14 mouse cellular contexts compared by ENCODE assay signal in the genomic region with DNA sequence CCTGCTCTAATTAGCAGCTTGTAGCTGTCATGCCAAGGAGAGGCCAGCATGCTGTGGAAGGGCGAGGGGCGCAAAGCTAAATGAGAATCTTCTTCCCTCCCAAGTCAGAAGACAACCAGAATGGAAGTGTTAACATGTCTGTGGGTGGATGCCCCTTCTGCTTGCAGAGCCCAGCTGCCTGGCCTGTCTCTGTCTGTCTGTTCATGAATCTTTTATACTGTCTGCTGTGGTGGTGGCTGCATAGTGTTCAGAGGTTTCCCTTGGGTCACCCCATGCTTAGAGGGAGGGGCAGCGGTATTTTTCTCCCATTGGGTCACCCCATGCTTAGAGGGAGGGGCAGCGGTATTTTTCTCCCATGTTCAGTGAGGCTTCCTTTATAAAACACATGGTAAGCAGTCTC.
DNase-seq lines count a peak whose midpoint lies in the region; ATAC-seq and TF ChIP-seq lines count a peak whose summit lies in the region.
"Had no signal": no experiment of that assay in that cellular context is flagged by ENCODE, and none has a peak within 500 bp of the region (broad histone marks: within the 10 kb centered on the region; RNA-seq: fewer than 3 reads in every experiment).

No protein-coding gene starts in this region.

- no peaks in the 10 kb centered on the region for H3K36me3 ChIP-seq in forebrain, embryonic 16.5 days (ENCODE audit: control insufficient read depth, insufficient read depth)
- no peaks in the 10 kb centered on the region for H3K36me3 ChIP-seq in forebrain, embryonic 14.5 days (ENCODE audit: control insufficient read depth, insufficient read depth, low read length)
- H3K36me3 ChIP-seq in midbrain, embryonic 11.5 days (ENCODE audit: control insufficient read depth, insufficient read depth, low read length) = no peaks in the 10 kb centered on the region
- no peaks in the 10 kb centered on the region for H3K36me3 ChIP-seq in midbrain, embryonic 10.5 days
- H3K36me3 ChIP-seq in hindbrain, postnatal 0 days (ENCODE audit: insufficient read depth, low read length) = no peaks in the 10 kb centered on the region
- H3K36me3 ChIP-seq: hindbrain, embryonic 15.5 days; limb, embryonic 13.5 days had no signal

- no peak for DNase-seq in forebrain, embryonic 14.5 days (ENCODE audit: low spot score)
- DNase-seq in midbrain, embryonic 11.5 days (ENCODE audit: low spot score, missing footprints) = no peak
- DNase-seq in midbrain, embryonic 10.5 days (ENCODE audit: low spot score) = no peak
- DNase-seq in hindbrain, postnatal 0 days (ENCODE audit: low spot score) = no peak
- DNase-seq in retina, embryonic 14.5 days (ENCODE audit: low spot score) = peak; percentile 46
- no peak for DNase-seq in heart, postnatal 4 days
- DNase-seq in adrenal gland, adult (ENCODE audit: inconsistent age in 2 of 2, low spot score in 1 of 2) = no peak
- DNase-seq: cerebellum, adult 8-10 months; kidney, adult 18-20 months; lung, postnatal 14 days; right cerebral cortex, postnatal 4 days had no signal

- TF ChIP-seq CTCF in hindbrain, postnatal 0 days (IDR thresholded peaks at IDR 0.05; ENCODE audit: low read depth) = no peak

- H3K9ac ChIP-seq in forebrain, embryonic 16.5 days (replicated peaks; ENCODE audit: low read depth, low read length) = no peak overlapping the region
- no peak overlapping the region for H3K9ac ChIP-seq in forebrain, embryonic 14.5 days (ENCODE audit: low read length)
- H3K9ac ChIP-seq in midbrain, embryonic 11.5 days (ENCODE audit: low read length) = no peak overlapping the region
- no peak overlapping the region for H3K9ac ChIP-seq in hindbrain, postnatal 0 days (replicated peaks; ENCODE audit: low read length)
- H3K9ac ChIP-seq: hindbrain, embryonic 15.5 days; limb, embryonic 13.5 days had no signal

- no peaks in the 10 kb centered on the region for H3K4me1 ChIP-seq in forebrain, embryonic 16.5 days (replicated peaks; ENCODE audit: control insufficient read depth, insufficient read depth, low read length)
- H3K4me1 ChIP-seq in forebrain, embryonic 14.5 days (ENCODE audit: control insufficient read depth, insufficient read depth, low read length) = no peaks in the 10 kb centered on the region
- H3K4me1 ChIP-seq in midbrain, embryonic 11.5 days (ENCODE audit: control insufficient read depth, insufficient read depth, low read length) = no peaks in the 10 kb centered on the region
- H3K4me1 ChIP-seq in midbrain, embryonic 10.5 days = peaks cover 4% of the 10 kb centered on the region; the same call in 1 of the 2 replicates
- H3K4me1 ChIP-seq in hindbrain, postnatal 0 days (ENCODE audit: insufficient read depth, low read length) = no peaks in the 10 kb centered on the region; the same call in none of the 2 replicates
- H3K4me1 ChIP-seq: limb, embryonic 13.5 days had no signal

- no peaks in the 10 kb centered on the region for H3K9me3 ChIP-seq in forebrain, embryonic 16.5 days (ENCODE audit: control insufficient read depth, low read length)
- H3K9me3 ChIP-seq in forebrain, embryonic 14.5 days (replicated peaks; ENCODE audit: control insufficient read depth, low read length) = no peaks in the 10 kb centered on the region
- H3K9me3 ChIP-seq in midbrain, embryonic 11.5 days (ENCODE audit: control insufficient read depth, low read length) = no peaks in the 10 kb centered on the region
- H3K9me3 ChIP-seq in midbrain, embryonic 10.5 days (replicated peaks) = no peaks in the 10 kb centered on the region
- H3K9me3 ChIP-seq in hindbrain, postnatal 0 days (ENCODE audit: low read length) = no peaks in the 10 kb centered on the region
- H3K9me3 ChIP-seq: hindbrain, embryonic 15.5 days; limb, embryonic 13.5 days had no signal

- 0 out of 2 replicates have a peak, but pooled peaks have one; percentile 47 for ATAC-seq in forebrain, embryonic 16.5 days
- ATAC-seq in forebrain, embryonic 14.5 days = no peak
- 0 out of 2 replicates have a peak, but pooled peaks have one; percentile 35 for ATAC-seq in midbrain, embryonic 11.5 days (ENCODE audit: low FRiP score)
- peak; percentile 69 for ATAC-seq in hindbrain, postnatal 0 days

- H3K27me3 ChIP-seq in forebrain, embryonic 16.5 days (replicated peaks; ENCODE audit: control insufficient read depth, insufficient read depth, low read length) = no peaks in the 10 kb centered on the region
- no peaks in the 10 kb centered on the region for H3K27me3 ChIP-seq in forebrain, embryonic 14.5 days (replicated peaks; ENCODE audit: control insufficient read depth, insufficient read depth, low read length)
- H3K27me3 ChIP-seq in midbrain, embryonic 11.5 days (ENCODE audit: control insufficient read depth, insufficient read depth, low read length) = no peaks in the 10 kb centered on the region
- no peaks in the 10 kb centered on the region for H3K27me3 ChIP-seq in midbrain, embryonic 10.5 days (ENCODE audit: low read depth, poor library complexity, severe bottlenecking)
- H3K27me3 ChIP-seq in hindbrain, postnatal 0 days (ENCODE audit: insufficient read depth, low read length) = no peaks in the 10 kb centered on the region
- H3K27me3 ChIP-seq: hindbrain, embryonic 15.5 days; limb, embryonic 13.5 days had no signal

- no peak overlapping the region for H3K4me3 ChIP-seq in forebrain, embryonic 16.5 days (replicated peaks; ENCODE audit: low read length)
- H3K4me3 ChIP-seq in forebrain, embryonic 14.5 days (ENCODE audit: low read depth, low read length) = no peak overlapping the region
- no peak overlapping the region for H3K4me3 ChIP-seq in midbrain, embryonic 11.5 days (ENCODE audit: low read depth, low read length)
- H3K4me3 ChIP-seq in midbrain, embryonic 10.5 days = no peak overlapping the region
- H3K4me3 ChIP-seq in hindbrain, postnatal 0 days (ENCODE audit: low read length) = no peak overlapping the region
- H3K4me3 ChIP-seq: hindbrain, embryonic 15.5 days; limb, embryonic 13.5 days had no signal

- WGBS in forebrain, embryonic 16.5 days = 69% methylated on average over 4 of the region's 4 CpGs
- WGBS in forebrain, embryonic 14.5 days = 80% methylated on average over 4 of the region's 4 CpGs
- 86% methylated on average over 4 of the region's 4 CpGs for WGBS in midbrain, embryonic 11.5 days
- 93% methylated on average over 4 of the region's 4 CpGs for whole genome bisulfite sequencing in midbrain, embryonic 10.5 days
- WGBS in hindbrain, postnatal 0 days = 68% methylated on average over 4 of the region's 4 CpGs

- H3K4me2 ChIP-seq in forebrain, embryonic 16.5 days (ENCODE audit: low read length) = no peak overlapping the region
- H3K4me2 ChIP-seq in forebrain, embryonic 14.5 days (ENCODE audit: low read length) = no peak overlapping the region
- H3K4me2 ChIP-seq in midbrain, embryonic 11.5 days = no peak overlapping the region
- no peak overlapping the region for H3K4me2 ChIP-seq in hindbrain, postnatal 0 days (ENCODE audit: low read depth, low read length)
- H3K4me2 ChIP-seq: hindbrain, embryonic 15.5 days; limb, embryonic 13.5 days had no signal

- H3K27ac ChIP-seq in forebrain, embryonic 16.5 days (ENCODE audit: low read length) = no peak overlapping the region
- no peak overlapping the region for H3K27ac ChIP-seq in forebrain, embryonic 14.5 days (ENCODE audit: low read depth, low read length)
- H3K27ac ChIP-seq in midbrain, embryonic 11.5 days (ENCODE audit: low read depth, low read length) = no peak overlapping the region
- H3K27ac ChIP-seq in midbrain, embryonic 10.5 days (replicated peaks) = no peak overlapping the region
- peak overlapping the region; percentile 42; the same call in 1 of the 2 replicates for H3K27ac ChIP-seq in hindbrain, postnatal 0 days
- H3K27ac ChIP-seq: hindbrain, embryonic 15.5 days; limb, embryonic 13.5 days had no signal
